Mouse (Mus musculus): Measurements from ENCODE around the gene Hmgb3.

DNA sequence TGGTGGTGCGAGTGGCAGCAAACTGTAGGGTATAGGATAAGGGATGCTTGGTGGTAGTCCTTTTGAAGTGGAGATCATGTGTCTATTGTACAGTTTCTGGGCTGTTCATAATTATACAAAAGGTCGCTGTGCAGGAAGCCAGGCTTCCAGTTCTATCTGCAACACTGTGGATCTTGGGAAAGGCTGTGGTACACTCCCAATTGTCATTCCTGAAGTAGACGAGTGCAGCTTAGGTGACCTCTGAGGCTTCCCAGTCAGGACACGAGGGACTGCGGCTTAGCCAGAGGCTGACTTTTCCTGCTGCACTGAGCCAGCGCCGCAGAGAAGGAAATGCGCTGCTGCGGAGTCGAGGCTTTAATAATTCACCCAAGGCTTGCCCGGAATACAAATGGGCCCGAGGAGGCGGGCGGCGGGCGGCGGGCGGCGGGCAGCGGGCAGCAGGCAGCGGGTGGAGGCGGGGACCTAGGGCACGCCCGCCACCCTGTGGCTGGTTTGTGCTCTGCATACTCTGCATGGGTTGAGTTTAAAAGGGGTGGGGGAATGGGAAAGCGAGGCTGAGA lies 45.4 kb downstream of the Hmgb3 start:
- TF ChIP-seq CTCF (IDR thresholded peaks at IDR 0.05; ENCODE audit: extremely low read depth, insufficient read depth, low read length) = peak; percentile 29; the same call in 1 of the 2 replicates
- TF ChIP-seq POLR2A (IDR thresholded peaks at IDR 0.05; ENCODE audit: extremely low read depth, insufficient read depth, low read length) = no peak
